Mouse (Mus musculus): ENCODE data around the gene Lrch4.

The Lrch4 gene

GRCm38 (mm10) chr5:137690531-137690930 lies 61.6 kb downstream of the Lrch4 start:
- DNase-seq (ENCODE audit: low spot score) = no peak

Data from urinary bladder, postnatal 10 days (tissue).